Mouse (Mus musculus): ENCODE measurements around the gene Map1lc3b. TPM values are rescaled to one million over a fixed set of nuclear protein-coding genes. Genes with fewer than 3 reads are reported as not detected.
"Not testable (repeated sequence)": the region's sequence is repeated elsewhere in the genome, so short reads cannot be mapped to it uniquely, and the experiment has no call there.

Gene Map1lc3b
- polyA plus RNA-seq, 1 experiment: 195 TPM

GRCm38 (mm10) chr8:121585159-121585825 lies 4.9 kb upstream of the Map1lc3b start:
- H3K27ac ChIP-seq (ENCODE audit: insufficient read depth, low read depth, low read length): peak overlapping the region; percentile 51; the same call in 1 of the 2 replicates
- H3K4me3 ChIP-seq (ENCODE audit: insufficient read depth, low read length): peak overlapping the region; percentile 76
- peaks cover 25% of the 10 kb centered on the region for H3K4me1 ChIP-seq (ENCODE audit: control insufficient read depth, insufficient read depth, low read length)
- no peak for TF ChIP-seq CTCF (IDR thresholded peaks at IDR 0.05; ENCODE audit: low read depth, low read length)
- TF ChIP-seq POLR2A (IDR thresholded peaks at IDR 0.05; ENCODE audit: borderline replicate concordance, low read depth, low read length): 0 out of 2 replicates have a peak, but pooled peaks have one; percentile 78

GRCm38 (mm10) chr8:121588750-121589149 lies 1.4 kb upstream of the Map1lc3b start:
- TF ChIP-seq CTCF (IDR thresholded peaks at IDR 0.05; ENCODE audit: low read depth, low read length) (no peak), POLR2A (IDR thresholded peaks at IDR 0.05; ENCODE audit: borderline replicate concordance, low read depth, low read length) (no peak)
- H3K27ac ChIP-seq (ENCODE audit: insufficient read depth, low read depth, low read length): no peak overlapping the region
- no peak overlapping the region for H3K4me3 ChIP-seq (ENCODE audit: insufficient read depth, low read length)
- peaks cover 29% of the 10 kb centered on the region for H3K4me1 ChIP-seq (ENCODE audit: control insufficient read depth, insufficient read depth, low read length)

- no peak overlapping the region for H3K27ac ChIP-seq (ENCODE audit: insufficient read depth, low read depth, low read length)
- H3K4me3 ChIP-seq (ENCODE audit: insufficient read depth, low read length): no peak overlapping the region
- H3K4me1 ChIP-seq (ENCODE audit: control insufficient read depth, insufficient read depth, low read length): peaks cover 30% of the 10 kb centered on the region
- TF ChIP-seq CTCF (IDR thresholded peaks at IDR 0.05; ENCODE audit: low read depth, low read length): no peak
- no peak for TF ChIP-seq POLR2A (IDR thresholded peaks at IDR 0.05; ENCODE audit: borderline replicate concordance, low read depth, low read length)
Measured at GRCm38 (mm10) chr8:121589205-121589726, 895 bp upstream of the Map1lc3b start.

GRCm38 (mm10) chr8:121591178-121592066 lies 1.3 kb downstream of the Map1lc3b start:
- peak overlapping the region; percentile 80 for H3K4me3 ChIP-seq (ENCODE audit: insufficient read depth, low read length)
- peak overlapping the region; percentile 11; the same call in 1 of the 2 replicates for H3K27ac ChIP-seq (ENCODE audit: insufficient read depth, low read depth, low read length)
- TF ChIP-seq POLR2A (IDR thresholded peaks at IDR 0.05; ENCODE audit: borderline replicate concordance, low read depth, low read length) (no peak), CTCF (IDR thresholded peaks at IDR 0.05; ENCODE audit: low read depth, low read length) (peak; percentile 35; the same call in 1 of the 2 replicates)
- H3K4me1 ChIP-seq (ENCODE audit: control insufficient read depth, insufficient read depth, low read length): peaks cover 28% of the 10 kb centered on the region

- H3K27ac ChIP-seq (ENCODE audit: insufficient read depth, low read depth, low read length): no peak overlapping the region
- H3K4me1 ChIP-seq (ENCODE audit: control insufficient read depth, insufficient read depth, low read length): peaks cover 28% of the 10 kb centered on the region
- H3K4me3 ChIP-seq (ENCODE audit: insufficient read depth, low read length): no peak overlapping the region
- TF ChIP-seq CTCF (IDR thresholded peaks at IDR 0.05; ENCODE audit: low read depth, low read length) (no peak), POLR2A (IDR thresholded peaks at IDR 0.05; ENCODE audit: borderline replicate concordance, low read depth, low read length) (no peak)
Measured at GRCm38 (mm10) chr8:121593293-121593692, 3.1 kb downstream of the Map1lc3b start.

GRCm38 (mm10) chr8:121593983-121594382 lies 3.8 kb downstream of the Map1lc3b start:
- no peak overlapping the region for H3K4me3 ChIP-seq (ENCODE audit: insufficient read depth, low read length)
- TF ChIP-seq POLR2A (IDR thresholded peaks at IDR 0.05; ENCODE audit: borderline replicate concordance, low read depth, low read length) (no peak), CTCF (IDR thresholded peaks at IDR 0.05; ENCODE audit: low read depth, low read length) (no peak)
- peaks cover 28% of the 10 kb centered on the region for H3K4me1 ChIP-seq (ENCODE audit: control insufficient read depth, insufficient read depth, low read length)
- no peak overlapping the region for H3K27ac ChIP-seq (ENCODE audit: insufficient read depth, low read depth, low read length)

- H3K27ac ChIP-seq (ENCODE audit: insufficient read depth, low read depth, low read length); H3K4me1 ChIP-seq (ENCODE audit: control insufficient read depth, insufficient read depth, low read length); H3K4me3 ChIP-seq (ENCODE audit: insufficient read depth, low read length): not testable (repeated sequence)
Measured at GRCm38 (mm10) chr8:121597492-121597891, 7.3 kb downstream of the Map1lc3b start.

GRCm38 (mm10) chr8:121598190-121598589 lies 8.0 kb downstream of the Map1lc3b start:
- Histone ChIP-seq H3K4me3 (ENCODE audit: insufficient read depth, low read length) (no peak overlapping the region), H3K27ac (ENCODE audit: insufficient read depth, low read depth, low read length) (no peak overlapping the region), H3K4me1 (ENCODE audit: control insufficient read depth, insufficient read depth, low read length) (peaks cover 8% of the 10 kb centered on the region)
- TF ChIP-seq POLR2A (IDR thresholded peaks at IDR 0.05; ENCODE audit: borderline replicate concordance, low read depth, low read length) (no peak), CTCF (IDR thresholded peaks at IDR 0.05; ENCODE audit: low read depth, low read length) (no peak)

- TF ChIP-seq CTCF (IDR thresholded peaks at IDR 0.05; ENCODE audit: low read depth, low read length) (peak; percentile 89), POLR2A (IDR thresholded peaks at IDR 0.05; ENCODE audit: borderline replicate concordance, low read depth, low read length) (no peak)
- H3K4me1 ChIP-seq (ENCODE audit: control insufficient read depth, insufficient read depth, low read length): peaks cover 6% of the 10 kb centered on the region
- H3K4me3 ChIP-seq (ENCODE audit: insufficient read depth, low read length): no peak overlapping the region
- no peak overlapping the region for H3K27ac ChIP-seq (ENCODE audit: insufficient read depth, low read depth, low read length)
Measured at GRCm38 (mm10) chr8:121598892-121599291, 8.7 kb downstream of the Map1lc3b start.

GRCm38 (mm10) chr8:121599842-121600241 lies 9.7 kb downstream of the Map1lc3b start:
- Histone ChIP-seq H3K27ac (ENCODE audit: insufficient read depth, low read depth, low read length) (no peak overlapping the region), H3K4me1 (ENCODE audit: control insufficient read depth, insufficient read depth, low read length) (no peaks in the 10 kb centered on the region), H3K4me3 (ENCODE audit: insufficient read depth, low read length) (no peak overlapping the region)
- TF ChIP-seq POLR2A (IDR thresholded peaks at IDR 0.05; ENCODE audit: borderline replicate concordance, low read depth, low read length) (no peak), CTCF (IDR thresholded peaks at IDR 0.05; ENCODE audit: low read depth, low read length) (no peak)
